Mouse (Mus musculus) heart, adult 9 months (tissue): ENCODE data around the gene Fto.

Experiments used
- DNase-seq, 2 experiments: peaks; one replicate each; pipeline ENCODE4 v3.0.0; 2022; ENCODE audit warnings: low spot score in 2 of 2

Gene Fto

GRCm38 (mm10) chr8:91357493-91358014 is 44.2 kb downstream of the Fto start:
- no peak for DNase-seq

- DNase-seq = no peak
Observed at GRCm38 (mm10) chr8:91358016-91358415, 44.7 kb downstream of the Fto start.

- no peak for DNase-seq
Observed at GRCm38 (mm10) chr8:91359511-91359910, 46.2 kb downstream of the Fto start.

GRCm38 (mm10) chr8:91360644-91361357 is 47.5 kb downstream of the Fto start:
- no peak for DNase-seq

- no peak for DNase-seq
Observed at GRCm38 (mm10) chr8:91363272-91363860, 50.0 kb downstream of the Fto start.

- DNase-seq = peak in 1 of 2 experiments; percentile 38
Observed at GRCm38 (mm10) chr8:91364216-91364615, 50.9 kb downstream of the Fto start.

GRCm38 (mm10) chr8:91365804-91366203 is 52.5 kb downstream of the Fto start:
- no peak for DNase-seq

GRCm38 (mm10) chr8:91370899-91371298 is 57.6 kb downstream of the Fto start:
- DNase-seq = no peak

GRCm38 (mm10) chr8:91371995-91372394 is 58.7 kb downstream of the Fto start:
- peak; percentile 56 to 72 for DNase-seq

GRCm38 (mm10) chr8:91372780-91373577 is 59.7 kb downstream of the Fto start:
- no peak for DNase-seq

- DNase-seq = no peak
Observed at GRCm38 (mm10) chr8:91375054-91375938, 62.0 kb downstream of the Fto start.

GRCm38 (mm10) chr8:91376785-91377184 is 63.5 kb downstream of the Fto start:
- peak; percentile 62 to 75 for DNase-seq

GRCm38 (mm10) chr8:91377275-91377674 is 64.0 kb downstream of the Fto start:
- no peak for DNase-seq

GRCm38 (mm10) chr8:91378846-91379499 is 65.6 kb downstream of the Fto start:
- DNase-seq = peak; percentile 47 to 66

- no peak for DNase-seq
Observed at GRCm38 (mm10) chr8:91380796-91381542, 67.6 kb downstream of the Fto start.

- peak in 1 of 2 experiments; percentile 39 for DNase-seq
Observed at GRCm38 (mm10) chr8:91381543-91382106, 68.3 kb downstream of the Fto start.

- DNase-seq = no peak
Observed at GRCm38 (mm10) chr8:91383210-91383609, 69.9 kb downstream of the Fto start.

- no peak for DNase-seq
Observed at GRCm38 (mm10) chr8:91383811-91384210, 70.5 kb downstream of the Fto start.

GRCm38 (mm10) chr8:91384389-91384788 is 71.1 kb downstream of the Fto start:
- DNase-seq = no peak

- DNase-seq = no peak
Observed at GRCm38 (mm10) chr8:91385808-91386207, 72.5 kb downstream of the Fto start.
